Comparison of ENCODE assay signal across 1 mouse cellular context in genomic region chr13:25144093-25144492, GRCm38 (mm10).
TF ChIP-seq lines count a peak whose summit lies in the region.

No protein-coding gene starts in this region.

TF ChIP-seq in MEL, 35 proteins besides CTCF, POLR2A, EP300 and RAD21 (continued from another document):
- TF ChIP-seq MEF2A (IDR thresholded peaks at IDR 0.05; ENCODE audit: extremely low read depth, insufficient replicate concordance, low read depth, low read length, poor library complexity, severe bottlenecking) (no peak), SMC3 (IDR thresholded peaks at IDR 0.05; ENCODE audit: low read depth, low read length) (no peak)
